Mouse (Mus musculus): ENCODE measurements around the gene Hoxb6.

DNA sequence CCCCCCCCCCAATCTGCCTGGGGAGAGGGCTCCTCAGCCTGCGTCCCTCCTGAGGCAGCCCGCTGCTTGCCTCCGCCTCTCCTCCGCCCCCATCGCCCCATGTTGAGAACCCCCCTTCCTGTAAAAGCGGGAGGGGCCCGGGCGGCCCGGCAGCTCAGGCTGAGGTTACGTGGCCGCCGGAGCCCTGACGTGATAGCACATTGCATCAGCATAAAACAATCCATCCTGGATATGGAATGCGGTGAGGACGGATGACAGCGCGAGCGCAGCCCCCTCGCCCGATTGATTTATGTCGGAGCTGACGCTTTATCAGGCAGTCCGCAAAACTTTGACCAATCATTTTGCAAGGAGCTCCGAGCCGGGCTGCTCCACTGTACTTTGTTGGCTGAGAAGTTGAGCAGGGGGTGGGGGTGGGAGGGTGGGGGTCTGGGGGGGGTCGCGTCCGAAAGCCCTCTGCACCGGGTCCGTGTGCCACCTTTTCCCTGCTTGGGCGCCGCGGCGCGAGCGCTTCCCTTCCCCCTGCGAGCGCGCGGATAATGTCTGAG is 21.2 kb upstream of the Hoxb6 start, which contains the start of gene Hoxb9:
- TF ChIP-seq CTCF (IDR thresholded peaks at IDR 0.05; ENCODE audit: low read depth, low read length): no peak
- no peak for TF ChIP-seq POLR2A (IDR thresholded peaks at IDR 0.05; ENCODE audit: borderline replicate concordance, low read depth, low read length)
